10 mouse cellular contexts compared by ENCODE assay signal in the genomic region with DNA sequence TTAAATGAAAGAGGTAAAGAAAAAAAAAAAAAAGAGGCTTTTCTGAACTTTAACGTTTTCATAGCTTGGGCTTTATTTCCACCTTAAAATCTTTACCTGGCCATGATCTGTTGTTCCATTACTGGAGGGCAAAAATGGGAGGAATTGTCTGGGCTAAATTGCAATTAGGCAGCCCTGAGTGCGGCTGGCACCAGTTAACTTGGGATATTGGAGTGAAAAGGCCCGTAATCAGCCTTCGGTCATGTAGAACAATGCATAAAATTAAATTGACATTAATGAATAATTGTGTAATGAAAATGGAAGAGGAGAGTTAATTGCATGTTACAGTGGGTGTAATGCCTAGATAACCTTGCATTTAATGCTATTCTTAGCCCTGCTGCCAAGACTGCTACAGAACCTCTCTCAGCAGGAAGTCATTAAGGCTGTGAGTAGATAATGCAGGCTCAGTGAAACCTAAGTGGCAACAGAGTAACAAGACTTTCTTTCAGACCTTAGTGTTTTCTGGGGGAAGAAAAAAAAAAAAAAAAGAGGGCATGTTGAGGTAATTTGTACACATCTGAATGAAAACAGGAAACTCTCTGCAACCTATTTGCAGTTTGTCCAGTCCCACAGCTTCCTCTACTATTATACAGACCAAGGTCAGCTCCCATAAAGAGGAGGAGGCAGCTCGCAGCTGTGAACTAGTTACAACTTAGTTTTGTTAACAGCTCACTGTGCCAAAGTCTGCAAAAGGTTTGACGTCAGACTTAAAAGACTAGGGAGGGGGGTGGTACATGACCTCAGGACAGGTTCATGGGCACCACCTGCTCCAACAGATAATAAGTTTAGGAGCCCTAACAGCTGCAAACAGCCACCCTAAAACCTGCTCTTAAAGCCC.
DNase-seq lines count a peak whose midpoint lies in the region; ATAC-seq and TF ChIP-seq lines count a peak whose summit lies in the region.
"Had no signal": no experiment of that assay in that cellular context is flagged by ENCODE, and none has a peak within 500 bp of the region (broad histone marks: within the 10 kb centered on the region; RNA-seq: fewer than 3 reads in every experiment).

No protein-coding gene starts in this region.

- DNase-seq in heart, postnatal 36 days = no peak
- DNase-seq in brain, adult 2 months (ENCODE audit: low read depth, low spot score) = peak; percentile 40
- peak; percentile 9 for DNase-seq in heart, postnatal 0 days (ENCODE audit: low spot score)
- no peak for DNase-seq in left cerebral cortex, adult 2 months (ENCODE audit: extremely low spot score in 1 of 2, low spot score in 2 of 2)
- DNase-seq in right cerebral cortex, postnatal 25 days = no peak
- DNase-seq in urinary bladder, adult 18-20 months (ENCODE audit: low spot score in 2 of 2) = no peak
- DNase-seq: cerebellum, postnatal 36 days had no signal

- H3K27me3 ChIP-seq in heart, embryonic 16.5 days (ENCODE audit: control insufficient read depth, insufficient read depth, low read length) = no peaks in the 10 kb centered on the region
- no peaks in the 10 kb centered on the region for H3K27me3 ChIP-seq in heart, postnatal 0 days (ENCODE audit: control insufficient read depth, insufficient read depth, low read length)
- H3K27me3 ChIP-seq in midbrain, embryonic 16.5 days (ENCODE audit: control insufficient read depth, insufficient read depth, low read depth, low read length) = no peaks in the 10 kb centered on the region
- H3K27me3 ChIP-seq: lung, embryonic 15.5 days had no signal

- TF ChIP-seq EP300 in heart, postnatal 0 days (IDR thresholded peaks at IDR 0.05; ENCODE audit: low read depth) = no peak

- H3K9me3 ChIP-seq in heart, embryonic 16.5 days (replicated peaks; ENCODE audit: control insufficient read depth, low read length) = no peaks in the 10 kb centered on the region
- H3K9me3 ChIP-seq in heart, postnatal 0 days (replicated peaks; ENCODE audit: control insufficient read depth, low read length) = no peaks in the 10 kb centered on the region
- no peaks in the 10 kb centered on the region for H3K9me3 ChIP-seq in midbrain, embryonic 16.5 days (replicated peaks; ENCODE audit: control insufficient read depth, low read length, poor library complexity, severe bottlenecking)
- H3K9me3 ChIP-seq: lung, embryonic 15.5 days had no signal

- WGBS in heart, embryonic 16.5 days = 34% methylated on average over 6 of the region's 6 CpGs
- 33% methylated on average over 6 of the region's 6 CpGs for WGBS in heart, postnatal 0 days
- WGBS in midbrain, embryonic 16.5 days = 32% methylated on average over 6 of the region's 6 CpGs

- H3K4me2 ChIP-seq in heart, embryonic 16.5 days (ENCODE audit: low read depth, low read length) = no peak overlapping the region
- no peak overlapping the region for H3K4me2 ChIP-seq in heart, postnatal 0 days (ENCODE audit: low read depth, low read length)
- no peak overlapping the region for H3K4me2 ChIP-seq in midbrain, embryonic 16.5 days (ENCODE audit: low read length)
- H3K4me2 ChIP-seq: lung, embryonic 15.5 days had no signal

- ATAC-seq in heart, embryonic 16.5 days (replicated peaks; ENCODE audit: extremely low read depth, insufficient read depth, low FRiP score) = peak; percentile 63; the same call in 1 of the 2 replicates
- ATAC-seq in heart, postnatal 0 days (ENCODE audit: insufficient read depth, low read depth) = peak; percentile 30; the same call in 1 of the 2 replicates
- ATAC-seq in midbrain, embryonic 16.5 days = peak; percentile 67

- no peak overlapping the region for H3K4me3 ChIP-seq in heart, embryonic 16.5 days (ENCODE audit: low read length)
- no peak overlapping the region for H3K4me3 ChIP-seq in heart, postnatal 0 days (ENCODE audit: low read depth, low read length)
- H3K4me3 ChIP-seq in midbrain, embryonic 16.5 days (ENCODE audit: low read depth, low read length) = no peak overlapping the region
- no peak overlapping the region for H3K4me3 ChIP-seq in left cerebral cortex, adult 2 months
- H3K4me3 ChIP-seq: lung, embryonic 15.5 days had no signal

- no peak overlapping the region for H3K27ac ChIP-seq in heart, embryonic 16.5 days (ENCODE audit: low read length)
- H3K27ac ChIP-seq in heart, postnatal 0 days (ENCODE audit: low read depth) = no peak overlapping the region; the same call in 1 of the 2 replicates
- no peak overlapping the region for H3K27ac ChIP-seq in midbrain, embryonic 16.5 days (ENCODE audit: low read length)
- no peak overlapping the region for H3K27ac ChIP-seq in left cerebral cortex, adult 2 months
- H3K27ac ChIP-seq: lung, embryonic 15.5 days had no signal

- peaks cover 9% of the 10 kb centered on the region for H3K4me1 ChIP-seq in heart, embryonic 16.5 days (ENCODE audit: control insufficient read depth, insufficient read depth, low read length)
- H3K4me1 ChIP-seq in heart, postnatal 0 days (ENCODE audit: control insufficient read depth, insufficient read depth) = peaks cover 16% of the 10 kb centered on the region
- peaks cover 5% of the 10 kb centered on the region; the same call in 1 of the 2 replicates for H3K4me1 ChIP-seq in midbrain, embryonic 16.5 days (ENCODE audit: control insufficient read depth, insufficient read depth, low read length)

- no peaks in the 10 kb centered on the region for H3K36me3 ChIP-seq in heart, embryonic 16.5 days (ENCODE audit: control insufficient read depth, insufficient read depth)
- no peaks in the 10 kb centered on the region for H3K36me3 ChIP-seq in heart, postnatal 0 days (replicated peaks; ENCODE audit: control insufficient read depth, insufficient read depth, low read length)
- H3K36me3 ChIP-seq in midbrain, embryonic 16.5 days (ENCODE audit: control insufficient read depth, insufficient read depth, low read length) = no peaks in the 10 kb centered on the region
- H3K36me3 ChIP-seq: lung, embryonic 15.5 days had no signal

- intact Hi-C loops in heart, postnatal 36 days (cut with DNase I) = no loop called here
- intact Hi-C loops in left cerebral cortex, adult 2 months (cut with DNase I) = no loop called here

- no peak overlapping the region for H3K9ac ChIP-seq in heart, embryonic 16.5 days (ENCODE audit: low read length)
- no peak overlapping the region for H3K9ac ChIP-seq in heart, postnatal 0 days (replicated peaks; ENCODE audit: low read depth, low read length)
- no peak overlapping the region for H3K9ac ChIP-seq in midbrain, embryonic 16.5 days (ENCODE audit: low read depth, low read length)
- H3K9ac ChIP-seq: lung, embryonic 15.5 days had no signal

- no peak for TF ChIP-seq CTCF in heart, postnatal 0 days (IDR thresholded peaks at IDR 0.05; ENCODE audit: low read depth)
- no peak for TF ChIP-seq CTCF in left cerebral cortex, adult 2 months (IDR thresholded peaks at IDR 0.05)

Comparison
In these comparisons a context has a peak if more than half of its experiments do, and no peak if none do; other contexts are left out.
1. DNase-seq: peak in brain, adult 2 months (single experiment) and heart, postnatal 0 days (single experiment); none in heart, postnatal 36 days (0 of 2), left cerebral cortex, adult 2 months (0 of 2), right cerebral cortex, postnatal 25 days (single experiment) and urinary bladder, adult 18-20 months (0 of 2).
2. Peak in every context shown above with its lines, with median percentiles within 50 percentile points of each other: ATAC-seq.